Mouse (Mus musculus): ENCODE results near the gene 4930579F01Rik.

GRCm38 (mm10) chr3:138210432-138211075 is 16.9 kb upstream of the 4930579F01Rik start:
- no peak for TF ChIP-seq CTCF (IDR thresholded peaks at IDR 0.05; ENCODE audit: low read depth)
- TF ChIP-seq EP300 (optimal IDR thresholded peaks at IDR 0.05), result no peak
